Mouse (Mus musculus) E14TG2a.4 (cell line): ENCODE measurements around the gene C1galt1.

Experiments used
- CTCF ChIP-seq: conservative IDR thresholded peaks from 2 replicates; pipeline ENCODE4 v1.5.1; 2014; ENCODE audit warnings: low read length
- NANOG ChIP-seq: IDR thresholded peaks from 2 replicates; pipeline ENCODE4 v1.6.1; 2014; ENCODE audit warnings: borderline replicate concordance, low read length, mixed read lengths
- POU5F1 ChIP-seq: IDR thresholded peaks from 2 replicates; pipeline ENCODE4 v1.6.1; 2014; ENCODE audit warnings: low read length, borderline replicate concordance

GRCm38 (mm10) chr6:7799969-7800368 lies 44.7 kb upstream of the C1galt1 start:
- no peak for TF ChIP-seq CTCF
- no peak for TF ChIP-seq NANOG
- no peak for TF ChIP-seq POU5F1
